Mouse (Mus musculus) hematopoietic stem cell, adult 5-6 weeks (primary cell): ENCODE data around the gene Olfr1278. TPM values are rescaled to one million over a fixed set of nuclear protein-coding genes. Genes with fewer than 3 reads are reported as not detected.
"Not testable (repeated sequence)": the region's sequence is repeated elsewhere in the genome, so short reads cannot be mapped to it uniquely, and the experiment has no call there.

ENCODE experiments used
- ATAC-seq, 2 experiments: fragments of 125-278 bp in 1 of 2; replicated peaks in 1 of 2; 2 replicates each; pipeline ENCODE4 v1.8.0; 2016 to 2017; ENCODE audit warnings: inconsistent platforms in 2 of 2, mild to moderate bottlenecking in 2 of 2, moderate number of reproducible peaks in 2 of 2, low read depth in 1 of 2, moderate TSS enrichment in 1 of 2; ENCODE audit not compliant: low FRiP score in 2 of 2, poor library complexity in 2 of 2, severe bottlenecking in 2 of 2, insufficient read depth in 1 of 2, low TSS enrichment in 1 of 2
- total RNA-seq: library from RNA; stranded (forward); fragments of 172-1452, 232-1000 nt; gene quantifications from 2 replicates; pipeline ENCODE4 v1.2.3, GENCODE M21; 2017

Olfr1278 gene
- total RNA-seq = not detected in 2 replicates

DNA sequence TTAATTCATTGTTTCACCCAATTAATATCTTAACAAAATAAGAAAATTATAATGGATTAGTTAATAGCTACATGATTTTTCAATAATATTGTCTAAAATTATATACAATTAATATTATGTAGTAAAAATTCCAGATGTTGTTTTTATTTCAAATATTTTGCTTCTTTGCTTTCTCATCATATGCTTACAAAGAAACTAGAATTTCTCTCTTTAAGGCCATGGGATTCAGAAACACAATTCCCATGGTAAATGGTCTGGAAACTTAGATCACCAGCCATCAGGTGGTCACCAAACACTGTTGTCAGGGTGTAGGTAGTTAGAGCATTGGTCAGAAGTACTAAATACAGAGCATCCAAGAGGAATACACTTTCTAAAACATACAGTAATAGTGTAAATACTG is at the start of gene Olfr1278:
TSS of gene Olfr1278 (plus strand) at position 301 of the 400 bp plus-strand sequence.
- ATAC-seq = no peak

DNA sequence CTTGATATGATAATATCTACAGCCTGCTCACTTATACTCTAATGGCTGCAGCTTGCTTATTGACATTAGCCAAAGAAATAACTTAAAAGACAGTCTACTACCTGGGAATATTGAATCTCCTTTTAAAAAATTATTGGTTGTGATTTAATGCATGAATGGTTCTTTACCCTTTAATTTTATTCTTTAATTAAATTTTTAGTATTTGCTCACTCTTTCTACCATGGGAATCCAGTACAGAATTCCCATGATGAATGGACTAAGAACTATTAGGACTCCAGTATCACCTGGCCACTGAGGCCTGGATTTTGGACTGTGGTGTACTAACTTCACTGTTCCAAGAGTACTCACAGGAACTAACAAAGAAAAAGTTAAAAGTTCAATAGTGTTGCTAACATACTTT is 35.7 kb upstream of the Olfr1278 start, which contains the start of gene Olfr1276:
TSS of gene Olfr1276 (plus strand) at position 301 of the 400 bp plus-strand sequence.
- no peak for ATAC-seq

DNA sequence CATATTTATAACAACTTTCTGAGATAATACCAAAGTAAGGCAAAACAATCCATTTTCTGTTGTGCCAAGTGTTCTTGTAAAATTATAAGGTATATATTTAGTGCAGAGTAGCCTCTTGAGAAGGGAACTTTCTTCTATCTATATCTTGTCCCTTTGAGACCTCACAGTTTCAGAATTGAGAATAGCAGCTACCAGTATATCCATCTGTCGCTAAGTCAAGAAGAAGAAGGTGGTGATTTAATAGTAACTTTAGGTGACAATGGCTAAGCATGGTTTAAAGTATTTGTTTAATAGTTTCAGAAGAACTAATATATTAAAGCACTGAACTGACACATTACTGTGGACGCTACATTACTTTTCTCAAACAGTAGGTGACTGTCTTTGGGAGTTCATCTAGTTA is 15.9 kb upstream of the Olfr1278 start, which contains the start of gene Olfr1277:
TSS of gene Olfr1277 (minus strand) at position 101 of the 400 bp plus-strand sequence.
- no peak for ATAC-seq

DNA sequence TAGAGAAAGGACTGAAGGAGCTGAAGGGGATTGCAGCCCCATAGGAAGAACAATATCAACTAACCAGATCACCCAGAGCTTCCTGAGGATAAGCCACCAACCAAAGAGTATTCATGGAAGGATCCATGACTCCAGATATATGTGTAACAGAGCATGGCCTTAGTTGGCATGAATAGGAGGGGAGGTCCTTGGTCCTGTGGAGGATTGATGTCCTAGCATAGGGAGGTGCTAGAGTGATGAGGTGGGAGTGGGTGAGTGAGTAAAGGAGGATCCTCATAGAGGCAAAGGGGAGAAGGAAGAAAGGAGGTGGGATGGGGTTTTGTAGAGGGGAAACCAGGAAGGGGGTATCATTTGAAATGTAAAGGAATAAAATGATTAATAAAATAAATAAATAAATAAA is 8.6 kb downstream of the Olfr1278 start:
- no peak for ATAC-seq

DNA sequence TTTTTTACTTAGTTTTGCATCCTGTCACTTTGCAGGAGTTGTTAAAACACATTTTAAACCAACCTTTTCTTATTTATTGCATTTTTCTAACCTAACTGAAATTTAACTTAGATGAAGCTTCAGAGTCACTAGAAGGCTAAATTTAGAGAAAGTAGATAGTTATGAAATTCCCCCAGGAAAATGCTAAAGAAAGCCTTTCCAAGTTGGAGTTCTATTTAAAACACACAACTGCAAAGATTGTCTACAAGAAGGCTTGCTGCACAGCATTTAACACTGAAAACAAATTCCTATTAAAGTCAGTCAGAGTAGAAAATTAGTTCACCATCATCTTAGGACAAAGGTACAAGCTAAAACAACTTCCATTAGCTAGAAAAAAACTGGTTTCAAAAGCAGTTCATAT is 10.4 kb downstream of the Olfr1278 start, which contains the start of gene Olfr1279:
TSS of gene Olfr1279 (plus strand) at position 262 of the 400 bp plus-strand sequence.
- ATAC-seq = no peak

DNA sequence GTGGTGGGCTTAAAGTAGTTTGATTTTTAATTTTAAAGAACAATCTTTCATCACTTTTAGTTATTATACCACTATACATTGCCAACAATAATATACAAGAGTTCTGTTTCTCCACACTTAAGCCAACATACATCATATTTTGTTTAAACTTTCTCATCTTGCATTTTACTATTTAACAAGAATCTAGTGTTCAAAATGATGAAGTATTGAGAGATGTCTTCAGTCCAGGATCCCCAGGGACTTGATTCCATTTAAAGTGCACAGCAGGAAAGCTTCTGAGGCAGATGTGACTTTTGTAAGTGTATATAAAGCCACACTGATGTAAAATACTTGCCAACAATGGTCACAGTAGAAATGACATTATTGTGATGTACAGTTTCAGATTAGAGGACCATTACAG is 23.8 kb downstream of the Olfr1278 start, which contains the start of gene Olfr1280:
TSS of gene Olfr1280 (plus strand) at position 301 of the 400 bp plus-strand sequence.
- no peak for ATAC-seq

DNA sequence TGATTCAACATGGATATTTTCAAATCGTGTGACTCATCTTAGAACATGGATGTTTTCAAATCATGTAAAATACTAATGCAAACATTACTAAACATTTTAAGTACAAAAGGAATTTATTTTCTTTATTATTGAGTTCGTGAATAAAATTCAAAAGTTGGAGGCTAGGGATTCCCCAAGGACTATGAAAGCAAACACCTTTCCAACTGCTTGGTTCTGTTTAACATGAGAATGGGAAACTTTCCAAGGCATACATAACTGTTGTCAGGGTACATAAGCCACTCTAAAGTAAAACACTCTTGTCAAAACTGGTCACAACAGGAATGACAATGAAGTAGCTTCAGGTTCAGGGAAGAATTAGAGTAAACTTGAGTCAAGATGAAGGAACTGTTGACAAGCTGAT is 36.3 kb downstream of the Olfr1278 start, which contains the start of gene Olfr1281:
TSS of gene Olfr1281 (plus strand) at position 301 of the 400 bp plus-strand sequence.
- no peak for ATAC-seq

DNA sequence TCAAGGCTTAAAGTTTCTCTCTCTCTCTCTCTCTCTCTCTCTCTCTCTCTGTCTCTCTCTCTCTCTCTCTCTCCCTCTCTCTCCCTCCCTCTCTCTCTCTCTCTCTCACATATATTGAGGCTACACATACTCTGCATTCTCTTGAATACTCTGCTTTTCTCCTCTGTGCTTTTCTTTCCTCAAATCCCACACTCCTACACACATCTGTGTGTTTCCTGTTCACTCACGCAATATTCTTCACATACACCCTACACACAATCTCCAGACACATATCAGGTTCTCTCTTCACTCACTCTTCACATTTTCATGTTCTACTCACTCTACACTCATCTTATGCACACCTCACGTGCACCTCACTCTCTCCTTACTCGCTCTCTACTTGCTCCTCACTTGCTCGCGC is 43.8 kb downstream of the Olfr1278 start:
- ATAC-seq = not testable (repeated sequence)

DNA sequence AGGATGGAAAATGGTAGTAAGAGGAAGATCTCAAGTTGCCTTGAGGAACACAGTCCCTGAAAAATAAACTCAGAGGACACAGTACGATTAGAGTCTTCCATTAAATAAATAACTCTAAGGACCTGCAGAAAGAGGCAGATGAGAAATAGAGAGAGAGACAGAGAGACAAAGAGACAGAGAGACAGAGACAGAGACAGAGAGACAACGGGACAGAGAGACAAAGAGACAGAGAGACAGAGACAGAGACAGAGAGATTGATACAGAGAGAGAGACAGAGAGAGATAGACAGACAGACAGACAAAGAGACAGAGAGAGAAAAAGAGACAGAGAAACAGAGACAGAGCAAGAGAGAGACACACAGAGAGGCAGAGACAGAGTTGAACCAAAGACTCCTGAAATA is 46.0 kb downstream of the Olfr1278 start, which contains the start of gene Olfr1282:
TSS of gene Olfr1282 (minus strand) at position 101 of the 400 bp plus-strand sequence.
- no peak for ATAC-seq

Other genes starting within 250 kb of the Olfr1278 start
- gene Gm13941, start 184.2 kb upstream of the Olfr1278 start, total RNA-seq = not detected in 2 replicates
- not detected in 2 replicates for gene Gm15130, start 137.2 kb upstream of the Olfr1278 start, total RNA-seq
- not detected in 2 replicates for gene 4930430A15Rik, start 60.5 kb upstream of the Olfr1278 start, total RNA-seq
- not detected in 2 replicates for gene Olfr1275, start 54.9 kb upstream of the Olfr1278 start, total RNA-seq
- not detected in 2 replicates for gene Olfr1276, start 35.6 kb upstream of the Olfr1278 start, total RNA-seq
- not detected in 2 replicates for gene Olfr1277, start 16.0 kb upstream of the Olfr1278 start, total RNA-seq
- not detected in 2 replicates for gene Olfr1279, start 10.5 kb downstream of the Olfr1278 start, total RNA-seq
- not detected in 2 replicates for gene Olfr1280, start 23.9 kb downstream of the Olfr1278 start, total RNA-seq
- not detected in 2 replicates for gene Olfr1281, start 36.4 kb downstream of the Olfr1278 start, total RNA-seq
- not detected in 2 replicates for gene Olfr1282, start 45.9 kb downstream of the Olfr1278 start, total RNA-seq
- not detected in 2 replicates for gene Olfr1283, start 76.7 kb downstream of the Olfr1278 start, total RNA-seq
- gene Olfr1284, start 85.4 kb downstream of the Olfr1278 start, total RNA-seq = not detected in 2 replicates
- gene Olfr1286, start 133.0 kb downstream of the Olfr1278 start, total RNA-seq = not detected in 2 replicates
- not detected in 2 replicates for gene Olfr1287, start 159.0 kb downstream of the Olfr1278 start, total RNA-seq
- not detected in 2 replicates for gene Olfr1288, start 184.0 kb downstream of the Olfr1278 start, total RNA-seq
- gene Olfr1289, start 190.7 kb downstream of the Olfr1278 start, total RNA-seq = not detected in 2 replicates
- gene Olfr1290, start 203.7 kb downstream of the Olfr1278 start, total RNA-seq = not detected in 2 replicates
- not detected in 2 replicates for gene Olfr1291-ps1, start 207.0 kb downstream of the Olfr1278 start, total RNA-seq
- not detected in 2 replicates for gene Olfr1293-ps, start 235.1 kb downstream of the Olfr1278 start, total RNA-seq